Mouse (Mus musculus) G1E (cell line): ENCODE data around the gene Sv2c. TPM values are rescaled to one million over a fixed set of nuclear protein-coding genes. Genes with fewer than 3 reads are reported as not detected.

Experiments
- ATAC-seq: 2 replicates; pipeline ENCODE4 v1.8.0; 2016; ENCODE audit warnings: mild to moderate bottlenecking; ENCODE audit not compliant: insufficient number of reproducible peaks, poor library complexity, low FRiP score, severe bottlenecking; ENCODE audit errors: extremely low read depth
- DNase-seq: peaks from one replicate; pipeline ENCODE4 v3.0.0; 2012; ENCODE audit warnings: low spot score
- H3K27me3 ChIP-seq: 2 replicates; pipeline ENCODE4 v1.6.1; 2012; ENCODE audit warnings: mild to moderate bottlenecking, low read length, inconsistent platforms; ENCODE audit not compliant: insufficient read depth
- H3K36me3 ChIP-seq: replicated peaks from 2 replicates; pipeline ENCODE3; 2012; ENCODE audit warnings: mild to moderate bottlenecking, inconsistent platforms
- H3K4me1 ChIP-seq: 2 replicates; pipeline ENCODE4 v1.6.1; 2012; ENCODE audit warnings: low read depth, low read length, inconsistent platforms, mixed read lengths; ENCODE audit not compliant: insufficient read depth
- H3K4me3 ChIP-seq: 2 replicates; pipeline ENCODE4 v1.5.1; 2012; ENCODE audit warnings: low read depth, mild to moderate bottlenecking, inconsistent platforms, low read length, moderate library complexity, mixed read lengths
- H3K9me3 ChIP-seq: replicated peaks from 2 replicates; pipeline ENCODE4 v1.6.1; 2012; ENCODE audit warnings: inconsistent platforms
- CTCF ChIP-seq: IDR thresholded peaks from 2 replicates; pipeline ENCODE4 v1.5.1; 2012; ENCODE audit warnings: low read depth, low read length, inconsistent platforms, mixed read lengths
- GATA1 ChIP-seq: IDR thresholded peaks from 2 replicates; pipeline ENCODE4 v1.6.1; 2012; ENCODE audit warnings: borderline replicate concordance, low read length, inconsistent platforms, mixed read lengths
- GATA2 ChIP-seq: IDR thresholded peaks from 2 replicates; pipeline ENCODE4 v1.6.1; 2012; ENCODE audit warnings: low read depth, low read length, inconsistent platforms, borderline replicate concordance
- POLR2AphosphoS5 ChIP-seq: IDR thresholded peaks from 2 replicates; pipeline ENCODE4 v1.6.1; 2012; ENCODE audit warnings: low read depth, low read length, inconsistent platforms; ENCODE audit not compliant: insufficient replicate concordance
- TAL1 ChIP-seq: conservative IDR thresholded peaks from 2 replicates; pipeline ENCODE4 v1.6.1; 2012; ENCODE audit warnings: low read depth, low read length, inconsistent platforms, mixed read lengths
- polyA plus RNA-seq: library from polyadenylated mRNA; stranded (reverse); fragments of >175 nt; gene quantifications from 2 replicates; pipeline ENCODE4 v1.2.3, GENCODE M21; 2012
- total RNA-seq, 2 experiments: library from RNA; stranded (forward) in 1 of 2; stranded (reverse) in 1 of 2; fragments of 200-1000 nt in 1 of 2; fragments of >200 nt in 1 of 2; fragmentation: Nextera tagmentation in 1 of 2; gene quantifications; 2 replicates each; pipeline ENCODE4 v1.2.3; 2014 to 2017

Sv2c gene
- total and polyA plus RNA-seq, 3 experiments = 0.02 to 0.49 (median 0.45) TPM

DNA sequence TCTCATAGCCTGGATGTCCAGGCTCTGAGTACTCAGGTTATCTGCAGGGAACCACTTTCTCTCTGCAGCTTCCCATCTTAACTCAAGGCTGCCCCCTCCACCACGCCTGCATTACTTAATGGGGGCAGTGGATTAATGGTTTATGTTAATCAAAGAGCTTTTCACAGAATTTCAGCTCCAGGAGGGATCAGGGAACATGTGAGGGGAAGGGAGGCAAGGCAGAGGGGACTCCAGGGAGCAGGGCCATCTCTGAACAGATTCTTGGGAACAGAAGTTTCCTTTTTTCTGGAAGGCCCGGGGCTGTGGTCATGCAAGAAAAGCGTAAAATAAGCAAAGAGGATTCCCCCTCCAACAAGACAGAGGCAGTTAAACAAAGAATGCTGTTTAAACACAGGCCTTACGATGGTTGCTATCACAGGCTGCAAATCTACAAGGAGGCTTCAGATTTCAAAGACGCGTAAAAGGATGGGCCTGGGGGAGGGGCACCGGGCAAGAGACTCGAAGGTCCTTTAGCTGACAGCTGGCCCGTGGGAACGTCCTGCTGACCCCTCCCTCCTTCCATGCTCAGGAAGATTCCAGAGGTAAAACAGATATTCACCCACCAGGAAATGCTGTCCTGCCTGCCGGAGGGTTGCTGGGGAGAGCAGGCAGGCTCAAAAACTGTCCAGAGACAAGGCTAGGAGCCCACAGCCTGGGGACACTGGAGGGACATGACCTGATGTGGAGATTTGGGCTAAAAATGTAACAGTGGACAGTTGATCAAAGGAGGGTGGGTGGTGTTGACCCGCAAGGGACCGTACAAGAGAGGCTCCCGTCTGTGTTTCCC is 172.5 kb downstream of the Sv2c start:
- Histone ChIP-seq H3K4me1 (peaks cover 77% of the 10 kb centered on the region), H3K4me3 (peak overlapping the region; percentile 38; the same call in 1 of the 2 replicates), H3K9me3 (no peaks in the 10 kb centered on the region), H3K27me3 (no peaks in the 10 kb centered on the region), H3K36me3 (no peaks in the 10 kb centered on the region)
- TF ChIP-seq GATA2 (no peak), POLR2AphosphoS5 (no peak), GATA1 (no peak), CTCF (no peak), TAL1 (no peak)
- ATAC-seq (no peak), DNase-seq (no peak)

DNA sequence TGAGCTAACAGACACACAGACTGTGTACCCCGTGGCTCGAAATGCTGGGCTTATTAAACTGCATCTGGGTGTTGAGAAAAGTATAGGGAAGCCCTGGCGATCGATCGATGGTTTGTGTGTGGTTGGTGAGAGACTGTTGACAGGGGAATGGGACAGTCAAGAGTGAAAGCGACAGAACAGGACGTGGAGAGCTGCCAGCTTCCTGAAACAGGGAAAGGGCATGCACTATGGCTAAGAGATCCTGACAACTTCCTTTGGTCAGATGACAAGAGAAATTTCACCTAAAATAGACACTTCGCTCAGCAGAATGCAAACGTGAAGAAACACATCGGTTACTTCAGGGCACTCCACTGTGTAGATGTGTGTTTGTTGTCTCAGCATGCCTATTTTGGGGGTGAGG is 175.2 kb downstream of the Sv2c start:
- ATAC-seq (no peak; the same call in 1 of the 2 replicates), DNase-seq (no peak)
- Histone ChIP-seq H3K9me3 (no peaks in the 10 kb centered on the region), H3K4me1 (peaks cover 59% of the 10 kb centered on the region), H3K36me3 (no peaks in the 10 kb centered on the region), H3K4me3 (no peak overlapping the region), H3K27me3 (no peaks in the 10 kb centered on the region)
- TF ChIP-seq POLR2AphosphoS5 (no peak), GATA1 (no peak), TAL1 (no peak), GATA2 (no peak), CTCF (no peak)

DNA sequence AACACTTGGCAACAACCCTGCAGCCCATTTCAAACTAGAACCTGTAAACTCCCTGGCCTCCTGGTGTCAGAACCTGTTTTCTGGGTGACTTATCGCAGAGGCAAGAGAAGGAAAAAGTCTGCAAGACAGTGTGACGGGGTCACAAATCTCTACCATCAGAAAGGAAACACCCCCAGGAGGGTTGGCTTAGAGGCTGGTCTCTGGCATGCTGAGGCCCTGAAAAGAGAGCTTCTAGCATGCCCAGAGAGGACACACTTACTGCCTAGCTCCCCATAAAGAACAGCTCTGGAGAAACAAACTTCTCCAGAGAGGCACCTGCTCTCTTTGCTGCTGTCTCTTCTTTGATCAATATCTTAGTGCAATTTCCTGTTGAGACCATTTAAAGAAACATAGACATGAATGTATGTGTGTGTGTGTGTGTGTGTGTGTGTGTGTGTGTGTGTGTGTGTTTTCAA is 176.0 kb downstream of the Sv2c start:
- no peak overlapping the region for H3K4me3 ChIP-seq
- no peaks in the 10 kb centered on the region for H3K9me3 ChIP-seq
- no peaks in the 10 kb centered on the region for H3K36me3 ChIP-seq
- no peak for ATAC-seq
- DNase-seq = no peak
- TF ChIP-seq TAL1 = no peak
- no peak for TF ChIP-seq CTCF
- TF ChIP-seq GATA2 = no peak
- TF ChIP-seq GATA1 = no peak
- TF ChIP-seq POLR2AphosphoS5 = no peak
- H3K4me1 ChIP-seq = peaks cover 58% of the 10 kb centered on the region
- H3K27me3 ChIP-seq = no peaks in the 10 kb centered on the region

DNA sequence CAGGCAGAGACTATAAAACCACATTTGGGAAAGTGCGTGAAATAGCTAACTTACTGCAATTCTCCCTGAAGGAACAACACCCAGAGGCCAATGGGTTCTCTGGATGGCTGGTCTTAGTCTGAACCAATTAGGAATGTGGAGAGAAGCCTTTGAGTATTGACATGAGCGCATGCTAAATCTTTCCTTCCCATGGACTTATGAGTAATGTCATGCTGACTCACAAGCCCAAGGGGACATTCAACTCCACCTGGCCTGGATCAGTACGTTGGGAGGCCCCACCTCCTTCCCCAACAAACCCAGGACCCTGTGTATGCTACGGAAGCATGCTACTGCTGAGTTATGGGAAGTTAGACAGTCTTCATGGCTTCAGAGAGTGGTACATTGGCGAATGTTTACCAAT is 177.2 kb downstream of the Sv2c start:
- Histone ChIP-seq H3K4me3 (no peak overlapping the region), H3K4me1 (peaks cover 63% of the 10 kb centered on the region), H3K9me3 (no peaks in the 10 kb centered on the region), H3K27me3 (no peaks in the 10 kb centered on the region), H3K36me3 (no peaks in the 10 kb centered on the region)
- TF ChIP-seq CTCF = no peak
- ATAC-seq (no peak), DNase-seq (no peak)

DNA sequence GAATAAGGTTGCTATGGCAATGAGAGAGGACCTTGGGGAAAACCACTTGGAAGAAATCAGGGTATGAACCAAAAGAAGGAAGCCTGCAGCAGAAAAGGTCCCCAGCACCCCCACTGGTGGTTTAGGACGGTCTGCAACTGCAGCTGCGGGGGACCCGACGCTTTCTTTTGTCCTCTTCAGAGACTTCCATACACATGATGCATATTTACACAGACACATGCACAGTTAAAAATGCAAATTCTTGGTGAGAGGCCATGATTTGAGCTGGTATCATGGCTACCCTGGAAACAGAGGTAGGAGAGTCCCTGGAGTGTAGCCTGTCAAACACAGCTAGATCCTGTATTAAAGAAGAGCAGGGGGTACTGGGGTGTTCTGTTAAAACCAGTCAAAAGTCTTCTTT is 178.7 kb downstream of the Sv2c start:
- DNase-seq = no peak
- Histone ChIP-seq H3K9me3 (no peaks in the 10 kb centered on the region), H3K4me3 (no peak overlapping the region), H3K36me3 (no peaks in the 10 kb centered on the region), H3K27me3 (no peaks in the 10 kb centered on the region), H3K4me1 (peaks cover 64% of the 10 kb centered on the region)
- TF ChIP-seq GATA1 = no peak
- no peak for TF ChIP-seq TAL1
- no peak for TF ChIP-seq GATA2
- TF ChIP-seq CTCF = no peak
- no peak for TF ChIP-seq POLR2AphosphoS5
- ATAC-seq = no peak

DNA sequence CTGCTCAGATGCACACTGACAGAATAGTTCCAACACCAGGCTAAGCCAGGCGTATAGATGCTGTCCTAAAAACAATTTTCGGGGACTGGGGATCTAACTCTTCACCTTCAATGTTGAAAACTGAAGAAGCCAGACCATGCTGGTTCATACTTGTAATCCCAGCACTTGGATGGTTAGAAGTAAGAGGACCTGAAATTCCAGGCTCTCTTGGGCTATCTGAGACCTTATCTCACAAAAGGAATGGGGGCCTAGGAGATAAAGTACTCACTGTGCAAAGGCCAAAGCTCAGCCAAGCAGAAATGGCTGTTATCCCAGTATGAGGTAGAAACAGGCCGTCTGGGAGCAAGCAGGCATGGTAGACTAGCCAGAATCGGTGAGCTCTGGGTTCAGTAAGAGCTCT is 180.1 kb downstream of the Sv2c start:
- peaks cover 68% of the 10 kb centered on the region for H3K4me1 ChIP-seq
- no peak for TF ChIP-seq TAL1
- no peak for TF ChIP-seq GATA2
- no peak for TF ChIP-seq POLR2AphosphoS5
- TF ChIP-seq GATA1 = no peak
- TF ChIP-seq CTCF = no peak
- ATAC-seq = no peak

More for the DNA sequence above, 180.1 kb downstream of the Sv2c start:
- Histone ChIP-seq H3K36me3 (no peaks in the 10 kb centered on the region), H3K4me3 (no peak overlapping the region), H3K9me3 (no peaks in the 10 kb centered on the region), H3K27me3 (no peaks in the 10 kb centered on the region)
- no peak for DNase-seq
